Mouse (Mus musculus): Measurements from ENCODE around the gene Zfp217.

GRCm38 (mm10) chr2:170175661-170176150, 27.8 kb upstream of the Zfp217 start:
- TF ChIP-seq POLR2A (IDR thresholded peaks at IDR 0.05; ENCODE audit: insufficient read depth, low read depth, low read length) = no peak
- TF ChIP-seq CTCF (IDR thresholded peaks at IDR 0.05) = no peak

All from heart, adult 2 months (tissue).